Mouse (Mus musculus) liver, adult 2 months (tissue): Measurements from ENCODE around the gene Tff2. TPM values are rescaled to one million over a fixed set of nuclear protein-coding genes. Genes with fewer than 3 reads are reported as not detected.

Experiments used
- DNase-seq: peaks from one replicate; pipeline ENCODE4 v3.0.0-alpha.2; 2011; ENCODE audit warnings: low read depth, low spot score; ENCODE audit errors: extremely low read depth
- H3K27ac ChIP-seq: fragments of 200-500 bp; replicated peaks from 2 replicates; pipeline ENCODE4 v1.5.1; 2012; ENCODE audit warnings: low read depth, mild to moderate bottlenecking, control low read depth, inconsistent platforms, low read length; ENCODE audit not compliant: insufficient read depth
- H3K27me3 ChIP-seq: fragments of 200-500 bp; 2 replicates; pipeline ENCODE4 v1.6.1; 2012; ENCODE audit warnings: mild to moderate bottlenecking, moderate library complexity, low read length, inconsistent platforms; ENCODE audit not compliant: control insufficient read depth, insufficient read depth
- H3K36me3 ChIP-seq: fragments of 200-500 bp; 2 replicates; pipeline ENCODE4 v1.6.1; 2012; ENCODE audit warnings: low read length, inconsistent platforms; ENCODE audit not compliant: control insufficient read depth, insufficient read depth
- H3K4me1 ChIP-seq: fragments of 200-500 bp; 2 replicates; pipeline ENCODE4 v1.6.1; 2011; ENCODE audit warnings: low read length; ENCODE audit not compliant: control insufficient read depth, insufficient read depth
- H3K4me3 ChIP-seq: fragments of 200-500 bp; 2 replicates; pipeline ENCODE4 v1.5.1; 2011; ENCODE audit warnings: low read depth, mild to moderate bottlenecking, control low read depth, low read length, moderate library complexity; ENCODE audit not compliant: insufficient read depth
- H3K79me2 ChIP-seq: fragments of 200-500 bp; 2 replicates; pipeline ENCODE4 v1.6.1; 2012; ENCODE audit warnings: inconsistent platforms, mild to moderate bottlenecking, low read length, moderate library complexity; ENCODE audit not compliant: control insufficient read depth, insufficient read depth
- H3K9ac ChIP-seq: fragments of 200-500 bp; 2 replicates; pipeline ENCODE4 v1.6.1; 2012; ENCODE audit warnings: low read depth, mild to moderate bottlenecking, control low read depth, inconsistent platforms, low read length
- CTCF ChIP-seq: fragments of 200-500 bp; IDR thresholded peaks from 2 replicates; pipeline ENCODE4 v1.5.1; 2011; ENCODE audit warnings: low read depth, low read length, control low read depth
- POLR2A ChIP-seq: fragments of 200-500 bp; IDR thresholded peaks from 2 replicates; pipeline ENCODE4 v1.6.1; 2011; ENCODE audit warnings: low read length, control low read depth; ENCODE audit not compliant: insufficient read depth; ENCODE audit errors: extremely low read depth
- WGBS: fragments of 180-500 bp; shearing (Covaris S2); methylation state at CpG from one replicate; pipeline ENCODE4 v1.1.7; 2018; 5-methylcytosine and 5-hydroxymethylcytosine counted together
- polyA plus RNA-seq: library from polyadenylated mRNA; depleted of rRNA; stranded (reverse); fragments of >200 nt; gene quantifications from 2 replicates; pipeline ENCODE4 v1.2.3, GENCODE M21; 2012
- total RNA-seq: library from RNA; depleted of rRNA; stranded (reverse); fragments of >200 nt; gene quantifications from 2 replicates; pipeline ENCODE4 v1.2.3, GENCODE M21; 2014

Gene Tff2
- total and polyA plus RNA-seq, 2 experiments: 5.8 TPM; not detected in 1

DNA sequence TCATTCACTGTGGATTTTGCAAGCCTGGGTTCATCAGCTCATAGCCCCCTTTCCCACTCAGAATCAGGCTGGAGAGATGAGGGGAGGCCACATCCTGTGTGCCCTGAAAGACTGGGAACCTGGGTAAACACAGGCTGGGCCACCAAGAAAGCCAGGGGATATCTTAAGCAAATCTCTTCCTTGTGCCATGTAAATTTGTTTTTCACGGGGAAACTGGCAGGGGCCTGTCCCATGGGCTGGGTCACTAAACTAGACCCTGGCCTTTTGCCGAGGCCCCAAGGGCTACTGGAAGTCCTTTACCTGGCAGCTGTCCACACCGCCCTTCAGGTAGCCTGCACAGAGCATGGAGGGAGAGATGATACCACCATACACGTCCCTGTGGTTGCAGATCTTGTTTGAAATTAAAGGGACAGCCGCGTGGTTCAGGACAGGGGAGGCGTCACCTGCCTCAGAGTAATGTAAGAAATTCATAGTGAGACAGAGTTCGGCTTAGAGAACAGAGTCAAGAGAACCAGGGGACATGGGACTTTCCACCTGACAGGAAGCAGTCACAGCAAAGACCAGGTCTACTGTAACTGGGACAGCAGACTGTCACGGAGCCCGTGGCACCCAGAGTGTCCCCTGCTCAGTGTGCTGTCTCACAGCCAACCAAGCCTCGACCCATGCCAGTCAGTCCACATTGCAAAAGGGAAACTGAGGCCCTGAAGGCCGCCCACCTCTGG is 40.3 kb upstream of the Tff2 start:
- no peaks in the 10 kb centered on the region for H3K27me3 ChIP-seq
- 79% methylated on average over 12 of the region's 12 CpGs for WGBS
- H3K27ac ChIP-seq: no peak overlapping the region
- no peaks in the 10 kb centered on the region for H3K79me2 ChIP-seq
- H3K9ac ChIP-seq: no peak overlapping the region
- no peak overlapping the region for H3K4me3 ChIP-seq
- no peaks in the 10 kb centered on the region for H3K36me3 ChIP-seq
- DNase-seq: no peak
- TF ChIP-seq CTCF (no peak), POLR2A (no peak)
- H3K4me1 ChIP-seq: peaks cover 12% of the 10 kb centered on the region

DNA sequence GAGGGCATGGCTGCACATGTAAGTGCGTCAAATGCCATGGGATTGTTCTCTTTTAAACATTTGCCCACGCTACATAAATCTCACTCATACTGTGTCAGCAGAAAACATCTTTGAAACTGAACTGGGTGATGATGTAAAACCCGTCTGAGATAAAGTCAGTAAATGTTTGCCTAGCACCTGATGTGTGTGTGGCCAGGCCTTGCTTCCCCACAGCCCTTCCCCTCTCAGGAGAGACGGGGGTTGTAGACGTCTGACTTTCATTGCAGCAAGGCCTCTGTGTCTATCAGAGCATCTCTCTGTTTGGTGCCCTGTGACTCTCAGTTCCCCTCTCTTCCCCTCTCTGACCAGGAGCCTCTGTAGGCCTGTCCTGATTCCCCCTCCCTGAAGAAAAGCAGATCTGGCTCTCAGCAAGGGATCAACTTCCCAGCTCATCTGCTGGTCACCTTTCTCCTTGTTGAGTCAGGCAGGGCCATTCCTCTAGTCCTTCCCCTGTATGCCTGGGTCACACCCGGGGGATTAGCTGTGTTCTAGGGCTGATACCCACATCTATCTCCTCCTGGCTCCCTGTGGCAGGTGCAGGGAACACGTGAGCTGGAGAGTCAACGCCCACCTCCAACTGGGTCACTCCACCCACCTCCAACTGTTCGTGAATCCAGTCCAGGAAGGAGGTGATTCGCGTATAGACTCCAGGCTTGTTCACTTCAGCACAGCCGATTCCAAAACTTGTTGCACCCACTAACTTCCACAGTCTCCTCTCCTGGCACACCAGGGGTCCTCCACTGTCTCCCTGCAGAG is 39.3 kb upstream of the Tff2 start:
- WGBS: 25% methylated on average over 12 of the region's 12 CpGs
- Histone ChIP-seq H3K27me3 (no peaks in the 10 kb centered on the region), H3K36me3 (no peaks in the 10 kb centered on the region), H3K9ac (no peak overlapping the region), H3K79me2 (no peaks in the 10 kb centered on the region), H3K4me3 (no peak overlapping the region), H3K27ac (no peak overlapping the region), H3K4me1 (peaks cover 12% of the 10 kb centered on the region)
- DNase-seq: peak; percentile 43
- TF ChIP-seq POLR2A (no peak), CTCF (no peak)

DNA sequence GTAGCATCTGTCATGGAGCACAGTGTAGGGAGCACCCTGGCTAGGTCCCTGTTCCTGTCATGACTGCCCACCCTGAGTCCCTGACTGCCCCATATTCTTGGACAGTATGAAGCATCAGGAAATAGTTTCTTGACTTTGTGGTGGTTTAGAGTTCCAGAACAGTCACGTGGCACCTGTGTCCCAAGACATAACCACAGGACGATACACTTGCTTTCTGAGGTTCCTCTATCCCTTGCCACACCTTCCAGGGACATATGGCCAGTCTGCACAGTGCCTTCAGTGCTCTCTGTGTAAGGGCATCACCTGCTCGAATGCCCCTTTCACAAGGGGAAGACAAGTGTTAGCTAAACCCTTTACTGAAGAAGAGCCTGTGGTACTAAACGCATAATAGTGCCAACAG is 37.4 kb upstream of the Tff2 start:
- no peaks in the 10 kb centered on the region for H3K36me3 ChIP-seq
- TF ChIP-seq CTCF (no peak), POLR2A (no peak)
- no peaks in the 10 kb centered on the region for H3K79me2 ChIP-seq
- H3K4me1 ChIP-seq: peaks cover 12% of the 10 kb centered on the region
- DNase-seq: no peak
- no peak overlapping the region for H3K4me3 ChIP-seq
- no peak overlapping the region for H3K9ac ChIP-seq
- H3K27me3 ChIP-seq: no peaks in the 10 kb centered on the region
- 92% methylated on average over 4 of the region's 4 CpGs for WGBS
- H3K27ac ChIP-seq: no peak overlapping the region

DNA sequence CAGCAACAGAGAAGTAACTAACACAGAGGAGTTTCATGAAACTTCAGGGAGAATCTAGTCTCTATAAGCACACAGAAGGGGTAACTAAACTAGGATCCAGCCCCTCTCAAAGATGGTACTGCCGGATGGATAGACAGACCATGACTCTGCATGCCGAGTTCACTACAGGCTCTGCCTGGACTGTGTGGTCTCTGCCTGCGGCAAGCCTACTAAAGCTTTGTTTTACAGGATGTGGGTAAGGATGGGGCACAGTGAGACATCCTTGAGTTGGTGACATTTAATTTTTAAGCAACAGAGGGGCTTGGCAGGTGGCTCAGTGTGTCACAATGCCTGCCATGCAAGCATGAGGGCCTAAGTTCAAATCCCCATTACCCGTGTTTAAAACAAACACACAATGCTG is 32.2 kb upstream of the Tff2 start:
- H3K9ac ChIP-seq: no peak overlapping the region
- H3K27ac ChIP-seq: no peak overlapping the region
- WGBS: 82% methylated on average over 4 of the region's 4 CpGs
- H3K36me3 ChIP-seq: no peaks in the 10 kb centered on the region
- H3K4me3 ChIP-seq: no peak overlapping the region
- H3K4me1 ChIP-seq: peaks cover 7% of the 10 kb centered on the region
- no peak for DNase-seq
- no peaks in the 10 kb centered on the region for H3K79me2 ChIP-seq
- H3K27me3 ChIP-seq: no peaks in the 10 kb centered on the region
- TF ChIP-seq CTCF: no peak
- no peak for TF ChIP-seq POLR2A

DNA sequence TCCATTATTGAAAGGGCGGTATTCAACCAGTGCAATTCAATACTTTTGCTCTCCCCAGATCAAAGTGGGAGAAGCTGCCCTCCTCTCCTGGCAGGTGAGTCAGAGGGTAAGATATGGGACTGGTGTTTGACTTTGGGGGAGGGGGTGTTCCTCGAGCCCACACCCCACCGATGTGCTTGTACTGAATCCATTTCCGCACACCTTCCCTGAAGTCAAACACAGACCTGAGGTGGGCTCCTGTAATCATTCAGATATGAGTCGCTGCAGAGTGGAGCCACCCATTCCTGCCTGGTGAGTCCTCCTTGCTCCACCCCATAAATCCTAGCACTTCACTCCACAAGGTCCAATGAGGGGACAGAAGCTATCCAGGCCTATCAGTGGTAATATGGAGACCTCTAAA is 25.7 kb upstream of the Tff2 start:
- Histone ChIP-seq H3K27me3 (no peaks in the 10 kb centered on the region), H3K79me2 (no peaks in the 10 kb centered on the region), H3K27ac (no peak overlapping the region), H3K36me3 (no peaks in the 10 kb centered on the region), H3K4me3 (no peak overlapping the region), H3K4me1 (no peaks in the 10 kb centered on the region), H3K9ac (no peak overlapping the region)
- DNase-seq: no peak
- TF ChIP-seq POLR2A: no peak
- WGBS: 64% methylated on average over 5 of the region's 5 CpGs

DNA sequence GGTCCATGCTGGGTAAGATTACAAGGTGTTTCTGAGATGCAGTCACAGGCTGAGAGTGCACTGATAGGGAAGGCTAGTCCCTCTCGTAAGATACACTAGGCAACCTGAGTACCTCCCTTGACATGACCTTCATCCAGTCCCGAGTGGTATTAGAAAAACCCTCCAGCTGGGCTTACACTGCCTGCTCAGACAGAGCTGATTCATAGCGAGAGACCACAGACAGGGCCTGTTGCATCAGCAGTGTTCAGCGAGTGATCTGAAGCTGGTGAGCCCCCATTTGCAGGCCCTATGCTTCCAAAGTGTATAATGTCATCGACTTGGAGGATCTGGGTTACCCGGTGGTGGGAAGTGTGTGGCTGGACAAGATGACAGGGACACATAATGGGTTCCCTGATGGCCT is 21.0 kb upstream of the Tff2 start, which contains the start of gene Tff1:
Tff1 (minus strand) TSS at position 151 of the 400 bp plus-strand sequence.
- Histone ChIP-seq H3K36me3 (no peaks in the 10 kb centered on the region; the same call in 1 of the 2 replicates), H3K27me3 (no peaks in the 10 kb centered on the region), H3K79me2 (no peaks in the 10 kb centered on the region), H3K9ac (no peak within 1 kb of the TSS), H3K27ac (no peak within 1 kb of the TSS), H3K4me3 (no peak within 1 kb of the TSS), H3K4me1 (no peaks in the 10 kb centered on the region)
- DNase-seq: no peak
- no peak for TF ChIP-seq CTCF
- no peak for TF ChIP-seq POLR2A
- 81% methylated on average over 6 of the region's 6 CpGs for WGBS
